Mouse (Mus musculus): Measurements from ENCODE around the gene Sipa1l2. TPM values are rescaled to one million over a fixed set of nuclear protein-coding genes. Genes with fewer than 3 reads are reported as not detected.
"Not testable (repeated sequence)": the region's sequence is repeated elsewhere in the genome, so short reads cannot be mapped to it uniquely, and the experiment has no call there.

The Sipa1l2 gene
- polyA plus RNA-seq, 1 experiment from 2014 or later = 32.8 TPM

DNA sequence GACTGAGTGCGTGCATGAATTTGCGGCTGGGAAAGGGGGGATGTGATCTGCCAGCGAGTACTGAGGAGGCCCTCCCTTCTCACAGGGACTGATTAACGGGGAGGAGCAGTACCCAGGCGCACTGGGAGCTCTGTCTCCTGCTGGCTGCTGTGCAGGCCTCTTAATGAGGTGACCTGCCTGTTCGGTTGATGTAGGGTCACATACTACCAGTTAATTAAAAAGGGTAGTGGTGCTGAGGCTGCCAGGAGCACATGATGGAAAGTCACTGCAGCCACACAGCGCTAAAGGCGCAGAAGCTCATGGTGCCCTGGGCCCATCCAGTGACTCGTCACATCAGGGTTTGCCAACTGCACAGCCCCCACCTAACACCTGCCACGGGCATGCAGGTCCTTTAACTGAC, 145.7 kb downstream of the Sipa1l2 start:
- Histone ChIP-seq H3K9ac (no peak overlapping the region), H3K4me1 (replicated peaks) (peaks cover 24% of the 10 kb centered on the region), H3K9me3 (replicated peaks) (no peaks in the 10 kb centered on the region), H3K27me3 (replicated peaks) (no peaks in the 10 kb centered on the region), H3K27ac (ENCODE audit: poor library complexity, severe bottlenecking) (peak overlapping the region; percentile 21; the same call in 1 of the 2 replicates), H3K4me3 (no peak overlapping the region), H3K36me3 (peaks cover 45% of the 10 kb centered on the region), H3K4me2 (no peak overlapping the region)
- WGBS = 57% methylated on average over 10 of the region's 10 CpGs
- ATAC-seq (ENCODE audit: insufficient number of reproducible peaks, low FRiP score) = no peak

DNA sequence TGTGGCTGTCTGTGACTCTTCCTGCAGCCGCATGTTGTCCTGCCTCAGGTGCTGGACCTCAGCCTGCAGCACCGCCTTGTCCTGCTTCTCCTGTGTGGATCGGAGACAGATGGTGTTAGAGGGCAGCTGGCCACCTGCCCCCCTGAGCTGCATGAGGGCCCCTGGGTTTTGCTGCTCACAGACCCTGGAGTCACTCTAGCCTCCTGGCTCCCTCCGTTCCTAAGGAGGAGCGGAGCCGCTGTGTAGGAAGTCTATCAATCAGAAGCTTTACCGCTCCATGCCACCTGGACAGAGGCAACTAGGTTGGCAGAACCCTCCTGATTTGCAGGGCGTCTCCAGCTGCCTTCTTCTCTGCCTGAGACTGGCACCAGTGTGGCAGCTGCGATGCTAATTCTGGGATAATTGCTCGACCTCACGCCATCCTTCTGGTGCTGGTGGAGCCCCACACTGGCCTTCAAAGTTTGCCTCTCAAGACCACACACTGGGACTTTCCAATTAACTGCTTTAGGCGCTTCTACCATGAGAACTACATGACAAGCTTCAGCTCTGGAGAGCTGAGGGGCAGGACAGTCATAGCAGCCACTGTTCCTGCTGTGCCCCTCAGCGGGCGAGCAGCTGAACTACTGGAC, 150.3 kb downstream of the Sipa1l2 start:
- Histone ChIP-seq H3K27ac (ENCODE audit: poor library complexity, severe bottlenecking) (no peak overlapping the region), H3K27me3 (replicated peaks) (no peaks in the 10 kb centered on the region), H3K4me3 (no peak overlapping the region), H3K36me3 (peaks cover 55% of the 10 kb centered on the region), H3K9me3 (replicated peaks) (no peaks in the 10 kb centered on the region), H3K4me1 (replicated peaks) (peaks cover 26% of the 10 kb centered on the region), H3K4me2 (no peak overlapping the region), H3K9ac (no peak overlapping the region)
- ATAC-seq (ENCODE audit: insufficient number of reproducible peaks, low FRiP score) = no peak
- WGBS = 87% methylated on average over 14 of the region's 14 CpGs

DNA sequence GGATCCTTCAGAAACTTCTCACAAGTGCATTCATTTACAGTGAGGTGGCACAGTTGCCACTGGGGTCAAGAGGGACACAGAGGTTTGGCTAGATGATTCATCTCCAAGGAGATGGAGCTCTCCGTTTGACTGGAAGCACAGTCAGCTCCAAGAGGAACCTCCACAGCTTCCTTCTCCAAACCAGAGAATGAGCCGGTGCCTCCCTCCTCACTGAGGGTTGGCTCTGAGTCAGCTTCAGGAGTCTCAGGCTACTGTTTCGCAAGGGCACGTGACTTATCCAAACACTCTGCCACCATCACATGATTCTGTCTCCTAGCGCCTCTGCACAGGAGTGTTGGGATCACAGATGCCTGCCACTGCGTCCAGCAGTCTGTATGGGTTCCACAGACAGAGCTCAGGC, 153.5 kb downstream of the Sipa1l2 start:
- Histone ChIP-seq H3K9me3 (replicated peaks) (no peaks in the 10 kb centered on the region), H3K4me2 (no peak overlapping the region), H3K27me3 (replicated peaks) (no peaks in the 10 kb centered on the region), H3K36me3 (peaks cover 35% of the 10 kb centered on the region), H3K4me1 (replicated peaks) (peaks cover 28% of the 10 kb centered on the region), H3K9ac (no peak overlapping the region), H3K4me3 (no peak overlapping the region), H3K27ac (ENCODE audit: poor library complexity, severe bottlenecking) (no peak overlapping the region)
- ATAC-seq (ENCODE audit: insufficient number of reproducible peaks, low FRiP score) = no peak
- 64% methylated on average over 6 of the region's 6 CpGs for WGBS

DNA sequence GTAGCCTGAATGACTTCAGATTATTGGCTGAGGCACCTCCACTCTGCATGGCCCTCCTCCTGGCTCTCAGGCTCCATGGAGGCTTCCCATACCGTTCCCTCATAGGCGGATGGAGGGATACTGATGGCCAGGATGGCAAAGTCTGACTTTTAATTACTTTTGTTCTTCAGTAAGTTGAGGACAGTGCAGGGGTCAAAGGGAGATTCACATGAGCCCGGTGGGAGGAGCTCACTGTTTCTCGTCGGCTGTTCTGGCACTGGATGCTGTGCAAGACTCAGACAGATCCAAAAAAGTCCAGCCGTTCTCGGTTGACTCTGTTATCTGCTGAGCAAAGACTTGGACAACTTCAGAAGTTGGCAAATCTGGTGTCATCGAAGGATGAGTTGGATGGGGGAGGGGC, 155.0 kb downstream of the Sipa1l2 start:
- WGBS = 78% methylated on average over 8 of the region's 8 CpGs
- peaks cover 28% of the 10 kb centered on the region for H3K4me1 ChIP-seq (replicated peaks)
- no peak overlapping the region for H3K9ac ChIP-seq
- H3K27me3 ChIP-seq (replicated peaks) = no peaks in the 10 kb centered on the region
- H3K9me3 ChIP-seq (replicated peaks) = no peaks in the 10 kb centered on the region
- no peak overlapping the region for H3K4me2 ChIP-seq
- H3K36me3 ChIP-seq = peaks cover 23% of the 10 kb centered on the region
- H3K27ac ChIP-seq (ENCODE audit: poor library complexity, severe bottlenecking) = no peak overlapping the region; the same call in 1 of the 2 replicates
- no peak overlapping the region for H3K4me3 ChIP-seq
- no peak for ATAC-seq (ENCODE audit: insufficient number of reproducible peaks, low FRiP score)

DNA sequence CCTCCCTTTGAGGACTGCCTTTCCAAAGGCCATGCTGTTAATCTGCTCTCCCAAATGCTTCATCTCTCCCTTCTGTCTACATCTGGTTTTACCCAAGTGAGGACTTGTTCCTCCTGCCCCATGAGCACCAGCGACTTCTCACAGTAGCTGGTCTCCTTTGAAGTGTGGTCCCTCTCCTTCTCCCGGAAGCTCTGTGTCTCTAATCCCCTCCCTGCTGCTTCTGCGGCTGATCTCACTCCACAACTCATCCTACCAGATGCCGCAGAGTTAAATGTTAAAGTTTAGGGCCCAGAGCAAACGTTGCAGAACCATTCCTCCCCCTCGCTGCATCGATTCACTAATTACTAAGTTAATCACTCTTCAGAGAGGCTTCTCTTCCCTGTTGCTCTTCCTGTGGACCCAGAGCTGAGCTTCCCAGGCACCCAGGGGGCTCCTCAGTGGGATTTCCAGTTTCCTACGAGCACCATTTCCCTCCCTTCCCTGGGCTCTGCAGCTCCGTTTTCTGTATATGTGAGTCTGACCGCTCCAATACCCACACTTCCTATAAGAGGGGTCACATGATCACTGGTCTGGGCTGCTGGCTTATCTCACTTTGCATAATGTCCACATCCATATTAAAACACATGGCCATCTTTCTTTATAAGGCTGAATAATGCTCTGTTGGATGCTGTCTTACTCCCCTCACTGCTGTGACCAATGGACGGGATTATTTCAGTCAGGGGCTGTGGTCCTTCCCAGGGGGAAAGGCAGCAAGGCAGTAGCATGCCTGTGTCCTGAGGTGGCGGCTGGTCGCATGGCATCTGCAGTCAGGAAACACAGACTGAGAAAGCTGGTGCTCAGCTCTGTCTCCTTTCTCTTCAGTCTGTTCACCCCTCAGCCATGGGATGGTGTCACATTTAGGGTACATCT, 156.4 kb downstream of the Sipa1l2 start:
- H3K4me2 ChIP-seq = 0 out of 2 replicates have a peak overlapping the region, but pooled peaks have one; percentile 20
- no peaks in the 10 kb centered on the region for H3K27me3 ChIP-seq (replicated peaks)
- H3K27ac ChIP-seq (ENCODE audit: poor library complexity, severe bottlenecking) = peak overlapping the region; percentile 12; the same call in 1 of the 2 replicates
- WGBS = 17% methylated on average over 13 of the region's 13 CpGs
- ATAC-seq (ENCODE audit: insufficient number of reproducible peaks, low FRiP score) = no peak
- no peaks in the 10 kb centered on the region for H3K9me3 ChIP-seq (replicated peaks)
- H3K36me3 ChIP-seq = peaks cover 9% of the 10 kb centered on the region
- H3K4me3 ChIP-seq = no peak overlapping the region
- H3K4me1 ChIP-seq (replicated peaks) = peaks cover 36% of the 10 kb centered on the region
- H3K9ac ChIP-seq = 0 out of 2 replicates have a peak overlapping the region, but pooled peaks have one; percentile 18

DNA sequence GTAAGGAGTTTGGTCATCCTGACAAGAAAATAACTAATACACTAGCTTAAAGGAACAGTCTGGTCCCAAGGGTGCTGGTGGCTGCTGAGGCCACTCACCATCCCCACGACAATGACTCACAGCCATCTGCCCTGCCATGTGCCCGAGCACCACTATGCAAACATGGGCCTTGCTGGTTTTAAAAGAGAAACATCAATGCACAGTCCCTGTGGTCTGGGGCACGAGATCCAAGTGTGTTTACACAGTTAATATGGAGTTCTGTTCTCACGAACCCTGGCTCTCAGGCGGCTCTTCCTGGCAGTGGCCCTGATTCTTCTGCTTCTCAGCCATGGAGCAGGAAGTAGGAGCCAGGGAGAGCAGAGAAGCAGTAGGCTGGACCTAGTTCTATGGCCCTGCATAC, 159.0 kb downstream of the Sipa1l2 start:
- Histone ChIP-seq H3K4me2 (no peak overlapping the region), H3K36me3 (no peaks in the 10 kb centered on the region), H3K9me3 (replicated peaks) (0 out of 2 replicates have a peak, but pooled peaks cover 1% of the 10 kb centered on the region), H3K27ac (ENCODE audit: poor library complexity, severe bottlenecking) (no peak overlapping the region), H3K27me3 (replicated peaks) (no peaks in the 10 kb centered on the region), H3K4me3 (no peak overlapping the region), H3K4me1 (replicated peaks) (peaks cover 52% of the 10 kb centered on the region), H3K9ac (no peak overlapping the region)
- 60% methylated on average over 5 of the region's 5 CpGs for WGBS
- no peak for ATAC-seq (ENCODE audit: insufficient number of reproducible peaks, low FRiP score)

DNA sequence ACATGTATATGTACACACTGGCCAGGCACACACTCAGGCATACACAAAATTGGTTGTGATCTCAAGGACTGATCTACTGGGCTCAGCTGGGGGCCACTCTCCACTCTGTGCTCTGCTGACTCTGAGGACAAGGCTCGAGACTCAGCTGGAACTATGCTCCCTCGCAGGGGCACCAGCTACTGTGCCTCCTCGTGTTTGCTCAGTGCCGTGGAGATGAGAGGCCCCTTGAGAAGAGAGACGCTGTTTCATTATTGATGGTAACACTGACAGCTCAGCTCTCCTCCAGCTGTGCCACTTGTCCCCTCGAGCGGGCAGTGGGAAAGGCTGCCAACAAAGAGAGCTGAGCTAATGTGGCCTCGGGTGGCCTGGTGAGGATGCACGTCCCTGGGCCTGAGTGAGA, 161.9 kb downstream of the Sipa1l2 start:
- no peak overlapping the region for H3K4me2 ChIP-seq
- peaks cover 35% of the 10 kb centered on the region for H3K4me1 ChIP-seq (replicated peaks)
- no peak overlapping the region for H3K9ac ChIP-seq
- no peaks in the 10 kb centered on the region for H3K36me3 ChIP-seq
- ATAC-seq (ENCODE audit: insufficient number of reproducible peaks, low FRiP score) = no peak
- H3K9me3 ChIP-seq (replicated peaks) = peaks cover 11% of the 10 kb centered on the region; the same call in 1 of the 2 replicates
- WGBS = 43% methylated on average over 9 of the region's 9 CpGs
- no peaks in the 10 kb centered on the region for H3K27me3 ChIP-seq (replicated peaks)
- no peak overlapping the region for H3K27ac ChIP-seq (ENCODE audit: poor library complexity, severe bottlenecking)
- H3K4me3 ChIP-seq = no peak overlapping the region

DNA sequence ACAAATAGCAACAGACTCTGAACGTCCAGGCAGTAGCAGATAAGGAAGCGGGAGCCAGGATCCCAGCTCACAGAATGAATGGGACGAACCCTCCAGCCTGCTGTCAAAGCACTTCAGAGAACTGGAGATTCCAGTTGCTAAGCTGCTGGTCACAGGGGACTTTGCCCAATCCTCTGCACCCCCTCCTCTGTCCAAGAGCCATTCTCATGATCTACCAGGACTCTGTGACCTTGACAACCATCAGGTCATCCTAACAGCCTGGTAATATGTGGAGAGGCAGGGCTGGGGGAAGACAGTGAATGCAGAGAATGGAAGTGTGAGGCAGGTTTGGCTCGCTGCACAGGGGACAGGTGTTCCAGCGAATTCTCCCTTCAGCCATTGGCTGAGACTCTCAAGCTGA, 163.2 kb downstream of the Sipa1l2 start:
- H3K9me3 ChIP-seq (replicated peaks) = peaks cover 11% of the 10 kb centered on the region; the same call in 1 of the 2 replicates
- H3K4me2 ChIP-seq = no peak overlapping the region
- peak overlapping the region; percentile 23; the same call in 1 of the 2 replicates for H3K9ac ChIP-seq
- WGBS = 25% methylated on average over 5 of the region's 5 CpGs
- no peak overlapping the region for H3K4me3 ChIP-seq
- H3K27ac ChIP-seq (ENCODE audit: poor library complexity, severe bottlenecking) = peak overlapping the region; percentile 82
- no peaks in the 10 kb centered on the region for H3K36me3 ChIP-seq
- H3K27me3 ChIP-seq (replicated peaks) = no peaks in the 10 kb centered on the region
- ATAC-seq (ENCODE audit: insufficient number of reproducible peaks, low FRiP score) = peak; percentile 26; the same call in 1 of the 2 replicates
- H3K4me1 ChIP-seq (replicated peaks) = peaks cover 37% of the 10 kb centered on the region

DNA sequence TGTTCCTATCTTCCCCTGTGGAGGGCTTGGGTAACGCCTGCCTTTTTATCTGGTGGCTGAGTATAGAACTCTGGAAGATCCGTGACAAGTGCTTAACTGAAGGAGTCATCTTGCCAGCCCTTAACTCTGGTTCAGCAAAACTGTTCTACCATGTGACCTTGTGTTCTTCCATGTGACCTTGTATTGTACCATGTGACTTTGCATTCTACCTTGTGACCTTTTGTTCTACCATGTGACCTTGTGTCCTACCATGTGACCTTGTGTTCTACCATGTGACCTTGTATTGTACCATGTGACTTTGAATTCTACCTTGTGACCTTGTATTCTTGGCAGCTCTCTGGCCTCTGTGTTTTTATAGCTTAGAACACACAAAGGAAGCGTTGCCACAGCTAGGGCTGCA, 168.3 kb downstream of the Sipa1l2 start:
- H3K4me2 ChIP-seq = no peak overlapping the region
- H3K9me3 ChIP-seq (replicated peaks) = peaks cover 11% of the 10 kb centered on the region; the same call in 1 of the 2 replicates
- no peak for ATAC-seq (ENCODE audit: insufficient number of reproducible peaks, low FRiP score)
- H3K27me3 ChIP-seq (replicated peaks) = no peaks in the 10 kb centered on the region
- no peak overlapping the region for H3K4me3 ChIP-seq
- WGBS = 62% methylated on average over 3 of the region's 3 CpGs
- H3K36me3 ChIP-seq = no peaks in the 10 kb centered on the region
- no peak overlapping the region for H3K9ac ChIP-seq
- peak overlapping the region; percentile 32; the same call in 1 of the 2 replicates for H3K27ac ChIP-seq (ENCODE audit: poor library complexity, severe bottlenecking)
- H3K4me1 ChIP-seq (replicated peaks) = peaks cover 25% of the 10 kb centered on the region

DNA sequence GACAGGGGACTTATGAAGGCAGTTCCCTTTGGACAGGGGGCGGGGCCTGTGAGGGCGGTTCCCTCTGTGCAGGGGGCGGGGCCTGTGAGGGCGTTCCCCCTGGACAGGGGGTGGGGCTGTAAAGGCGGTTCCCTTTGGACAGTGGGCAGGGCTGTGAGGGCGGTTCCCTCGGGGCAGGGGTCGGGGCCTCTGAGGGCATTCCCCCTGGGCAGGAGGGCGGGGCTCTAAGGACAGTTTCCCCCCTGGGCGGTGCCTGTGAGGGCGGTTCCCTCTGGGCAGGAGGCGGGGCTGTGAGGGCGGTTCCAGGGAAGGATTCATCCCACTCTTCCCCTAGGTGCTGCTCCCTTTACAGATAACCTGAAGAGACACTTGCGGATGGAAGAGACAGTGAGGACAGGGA, 171.6 kb downstream of the Sipa1l2 start:
- ATAC-seq (ENCODE audit: insufficient number of reproducible peaks, low FRiP score) = peak; percentile 42; the same call in 1 of the 2 replicates
- Histone ChIP-seq H3K4me2 (no peak overlapping the region), H3K36me3 (no peaks in the 10 kb centered on the region), H3K9ac (no peak overlapping the region), H3K4me3 (no peak overlapping the region), H3K9me3 (replicated peaks) (no peaks in the 10 kb centered on the region), H3K27me3 (replicated peaks) (no peaks in the 10 kb centered on the region), H3K27ac (ENCODE audit: poor library complexity, severe bottlenecking) (no peak overlapping the region), H3K4me1 (replicated peaks) (peaks cover 25% of the 10 kb centered on the region)
- 41% methylated on average over 14 of the region's 14 CpGs for WGBS

DNA sequence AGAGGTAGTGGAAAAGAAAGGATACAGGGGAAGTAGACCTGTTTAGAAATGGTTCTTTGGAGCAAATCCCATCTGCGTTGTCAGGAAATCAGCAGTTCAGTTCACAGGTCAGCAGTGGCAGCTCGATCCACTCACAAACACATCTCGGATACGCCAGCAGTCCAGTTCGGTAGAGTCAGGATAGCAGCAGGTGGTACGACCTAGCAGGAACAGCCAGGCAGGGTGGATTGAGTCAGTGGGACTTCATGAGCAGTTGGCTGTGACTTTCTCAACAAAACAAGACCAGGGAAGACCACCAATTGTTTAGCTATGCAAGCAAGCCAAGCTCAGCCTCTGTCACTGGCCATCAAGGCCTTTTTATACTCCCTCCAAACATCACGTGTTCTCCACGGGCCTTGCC, 173.9 kb downstream of the Sipa1l2 start:
- not testable (repeated sequence) for H3K9me3 ChIP-seq (replicated peaks); H3K36me3 ChIP-seq; ATAC-seq (ENCODE audit: insufficient number of reproducible peaks, low FRiP score); H3K9ac ChIP-seq; H3K27me3 ChIP-seq (replicated peaks); H3K27ac ChIP-seq (ENCODE audit: poor library complexity, severe bottlenecking); H3K4me3 ChIP-seq; H3K4me2 ChIP-seq
- 87% methylated on average over 8 of the region's 8 CpGs for WGBS
- peaks cover 32% of the 10 kb centered on the region for H3K4me1 ChIP-seq (replicated peaks)
